Mouse (Mus musculus): ENCODE measurements around the gene Incenp. TPM values are rescaled to one million over a fixed set of nuclear protein-coding genes. Genes with fewer than 3 reads are reported as not detected.

Incenp gene
- polyA plus RNA-seq, 1 experiment = 39.0 TPM

DNA sequence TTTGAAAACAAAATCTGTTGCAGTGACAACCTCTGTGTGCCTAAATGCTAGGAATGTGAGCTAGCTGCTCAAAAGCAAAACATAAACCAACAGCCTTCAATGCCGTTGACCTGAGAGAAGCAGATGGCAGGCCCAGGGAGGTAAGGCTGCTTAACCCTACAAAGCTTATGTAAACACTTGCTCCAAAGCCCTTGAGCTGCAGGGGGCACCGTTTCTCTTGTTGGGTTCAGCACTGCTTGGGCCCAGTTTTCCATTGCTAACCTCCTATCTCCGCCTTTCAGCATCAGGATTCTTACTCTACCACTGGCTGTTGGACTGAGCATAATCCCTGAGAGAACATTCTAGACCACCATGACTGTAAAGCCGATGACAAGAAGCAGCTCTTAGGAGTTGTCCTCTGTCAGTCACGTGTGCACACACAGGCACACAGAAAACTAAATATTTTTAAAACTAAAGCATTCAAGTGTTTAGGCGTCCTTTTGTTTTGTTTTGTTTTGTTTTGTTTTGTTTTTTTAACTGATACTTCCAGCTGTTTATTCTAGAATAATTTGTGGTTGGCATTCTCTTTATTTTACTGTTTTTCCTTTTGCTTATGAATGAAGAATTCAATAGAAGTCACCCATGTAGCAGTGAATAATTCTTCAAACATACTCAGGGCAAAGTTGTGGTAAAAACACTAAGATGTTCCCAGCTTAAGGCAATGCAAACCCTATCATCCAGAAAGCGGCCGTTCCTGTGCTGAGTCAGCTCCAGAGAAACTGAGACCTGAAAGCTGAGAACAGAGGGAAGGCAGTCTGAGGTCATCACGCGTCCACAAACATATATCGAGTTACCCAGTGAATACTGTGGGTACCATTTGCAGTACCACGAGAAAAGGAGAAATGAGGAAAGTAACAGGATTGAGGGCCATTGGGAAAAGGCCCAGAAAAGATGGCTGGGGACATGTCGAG is 21.8 kb upstream of the Incenp start:
- Histone ChIP-seq H3K36me3 (ENCODE audit: control insufficient read depth, insufficient read depth) (no peaks in the 10 kb centered on the region), H3K4me2 (ENCODE audit: low read depth) (peak overlapping the region; percentile 61), H3K27me3 (ENCODE audit: control insufficient read depth, insufficient read depth, insufficient read length) (no peaks in the 10 kb centered on the region), H3K4me3 (no peak overlapping the region), H3K79me2 (ENCODE audit: control insufficient read depth, insufficient read depth) (no peaks in the 10 kb centered on the region), H3ac (ENCODE audit: control insufficient read depth, insufficient read length) (no peak overlapping the region)
- TF ChIP-seq SRF (IDR thresholded peaks at IDR 0.05; ENCODE audit: control insufficient read depth, insufficient read length, low read depth) (no peak), USF1 (IDR thresholded peaks at IDR 0.05; ENCODE audit: low read depth) (peak; percentile 58)

DNA sequence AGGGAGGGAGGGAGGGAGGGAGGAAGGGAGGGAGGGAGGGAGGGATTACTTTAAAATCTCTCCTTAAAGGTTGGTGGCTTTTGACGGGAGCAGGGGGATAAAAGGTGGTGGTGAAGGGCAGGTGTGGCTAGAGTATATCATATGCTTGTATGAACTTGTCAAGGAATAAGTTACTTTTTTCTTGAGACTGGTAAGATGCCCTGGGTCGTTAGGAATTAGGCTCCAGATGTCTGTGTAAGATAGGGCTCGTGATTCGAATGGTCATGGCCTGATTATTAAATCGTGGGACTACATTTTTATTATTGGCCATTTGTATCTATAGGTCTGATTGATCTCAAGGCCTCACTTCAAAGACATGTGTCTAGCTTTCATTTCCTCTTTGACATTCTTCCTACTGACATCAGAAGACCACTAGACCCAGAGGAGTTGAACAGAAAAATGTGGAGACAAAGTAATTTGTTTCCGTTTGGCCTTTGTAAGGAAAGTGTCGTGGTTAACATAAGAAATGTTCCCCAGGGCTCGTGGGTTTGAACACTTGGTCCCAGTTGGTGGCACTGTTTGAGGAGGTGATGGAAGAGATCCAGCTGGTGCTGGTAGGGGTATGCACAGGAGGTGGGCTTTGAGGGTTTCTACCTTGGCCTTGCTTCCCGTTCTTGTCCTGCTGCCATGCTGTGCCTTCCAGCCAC is 19.0 kb upstream of the Incenp start:
- no peak overlapping the region for H3K4me2 ChIP-seq (ENCODE audit: low read depth)
- no peak for TF ChIP-seq REST (IDR thresholded peaks at IDR 0.05; ENCODE audit: insufficient read depth, insufficient read length)
- TF ChIP-seq SRF (IDR thresholded peaks at IDR 0.05; ENCODE audit: control insufficient read depth, insufficient read length, low read depth) = no peak
- H3K79me2 ChIP-seq (ENCODE audit: control insufficient read depth, insufficient read depth) = no peaks in the 10 kb centered on the region
- H3K4me3 ChIP-seq = no peak overlapping the region
- H3K27me3 ChIP-seq (ENCODE audit: control insufficient read depth, insufficient read depth, insufficient read length) = no peaks in the 10 kb centered on the region
- H3K36me3 ChIP-seq (ENCODE audit: control insufficient read depth, insufficient read depth) = no peaks in the 10 kb centered on the region
- H3ac ChIP-seq (ENCODE audit: control insufficient read depth, insufficient read length) = no peak overlapping the region

DNA sequence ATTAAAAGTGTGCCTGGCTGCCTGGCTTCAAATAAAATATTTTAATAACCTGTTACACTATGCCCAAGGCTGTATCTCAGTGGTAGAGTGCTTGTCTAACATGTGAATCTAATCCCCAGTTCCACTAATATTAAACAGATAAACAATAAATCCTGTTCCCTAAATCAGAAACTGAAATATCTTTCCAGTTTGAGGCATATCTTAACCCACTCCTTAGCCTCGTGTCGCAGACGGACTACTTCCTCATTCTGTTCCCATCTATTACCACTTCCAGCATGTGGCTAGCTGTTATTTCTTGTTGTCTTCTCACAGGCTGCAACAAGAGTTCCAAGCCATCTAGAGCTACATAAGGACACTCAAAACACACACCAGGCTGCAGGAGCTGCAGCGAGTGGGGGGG is 18.4 kb upstream of the Incenp start:
- TF ChIP-seq REST (IDR thresholded peaks at IDR 0.05; ENCODE audit: insufficient read depth, insufficient read length) (no peak), TCF12 (IDR thresholded peaks at IDR 0.05; ENCODE audit: insufficient read depth, poor library complexity, severe bottlenecking) (no peak), CEBPB (IDR thresholded peaks at IDR 0.05; ENCODE audit: insufficient read depth, poor library complexity, severe bottlenecking) (no peak)
- Histone ChIP-seq H3K79me2 (ENCODE audit: control insufficient read depth, insufficient read depth) (no peaks in the 10 kb centered on the region), H3K4me3 (no peak overlapping the region), H3K36me3 (ENCODE audit: control insufficient read depth, insufficient read depth) (no peaks in the 10 kb centered on the region), H3K4me2 (ENCODE audit: low read depth) (no peak overlapping the region), H3K27me3 (ENCODE audit: control insufficient read depth, insufficient read depth, insufficient read length) (no peaks in the 10 kb centered on the region), H3ac (ENCODE audit: control insufficient read depth, insufficient read length) (no peak overlapping the region)

DNA sequence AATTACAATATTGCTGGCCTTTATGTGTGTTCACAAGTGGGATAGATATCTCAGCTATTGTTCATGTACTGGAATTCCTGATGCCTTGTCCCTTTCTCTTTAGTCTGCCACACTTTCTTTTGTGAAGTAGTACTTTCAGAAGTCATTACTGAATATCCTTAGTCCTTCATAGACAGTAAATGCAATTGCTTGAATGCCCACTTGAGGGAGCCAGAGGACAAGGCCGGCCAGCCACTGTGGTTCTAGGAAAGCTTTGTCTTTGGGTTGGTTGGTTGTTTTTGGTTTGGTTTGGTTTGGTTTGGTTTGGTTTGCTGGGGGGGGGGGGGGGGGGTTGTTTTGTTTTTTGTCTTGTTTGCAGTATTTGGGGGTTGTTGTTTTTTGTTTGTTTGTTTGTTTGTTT is 16.6 kb upstream of the Incenp start:
- H3ac ChIP-seq (ENCODE audit: control insufficient read depth, insufficient read length) = no peak overlapping the region
- H3K4me2 ChIP-seq (ENCODE audit: low read depth) = no peak overlapping the region
- no peaks in the 10 kb centered on the region for H3K27me3 ChIP-seq (ENCODE audit: control insufficient read depth, insufficient read depth, insufficient read length)
- H3K4me3 ChIP-seq = no peak overlapping the region
- no peaks in the 10 kb centered on the region for H3K36me3 ChIP-seq (ENCODE audit: control insufficient read depth, insufficient read depth)
- TF ChIP-seq USF1 (IDR thresholded peaks at IDR 0.05; ENCODE audit: low read depth) = no peak
- no peak for TF ChIP-seq POLR2A (IDR thresholded peaks at IDR 0.05; ENCODE audit: insufficient read length, low read depth)
- no peak for TF ChIP-seq POLR2AphosphoS2 (IDR thresholded peaks at IDR 0.05; ENCODE audit: insufficient read length, low read depth)
- TF ChIP-seq CEBPB (IDR thresholded peaks at IDR 0.05; ENCODE audit: insufficient read depth, poor library complexity, severe bottlenecking) = no peak
- no peak for TF ChIP-seq E2F4 (IDR thresholded peaks at IDR 0.05; ENCODE audit: insufficient read depth)
- no peak for TF ChIP-seq MYOD1 (IDR thresholded peaks at IDR 0.05; ENCODE audit: control insufficient read depth in 1 of 3, insufficient read length in 2 of 3, low read depth in 2 of 3)
- no peak for TF ChIP-seq REST (IDR thresholded peaks at IDR 0.05; ENCODE audit: insufficient read depth, insufficient read length)
- TF ChIP-seq MAX (IDR thresholded peaks at IDR 0.05; ENCODE audit: low read depth) = no peak
- TF ChIP-seq TCF3 (IDR thresholded peaks at IDR 0.05; ENCODE audit: insufficient read length, low read depth) = no peak
- no peaks in the 10 kb centered on the region for H3K79me2 ChIP-seq (ENCODE audit: control insufficient read depth, insufficient read depth)

DNA sequence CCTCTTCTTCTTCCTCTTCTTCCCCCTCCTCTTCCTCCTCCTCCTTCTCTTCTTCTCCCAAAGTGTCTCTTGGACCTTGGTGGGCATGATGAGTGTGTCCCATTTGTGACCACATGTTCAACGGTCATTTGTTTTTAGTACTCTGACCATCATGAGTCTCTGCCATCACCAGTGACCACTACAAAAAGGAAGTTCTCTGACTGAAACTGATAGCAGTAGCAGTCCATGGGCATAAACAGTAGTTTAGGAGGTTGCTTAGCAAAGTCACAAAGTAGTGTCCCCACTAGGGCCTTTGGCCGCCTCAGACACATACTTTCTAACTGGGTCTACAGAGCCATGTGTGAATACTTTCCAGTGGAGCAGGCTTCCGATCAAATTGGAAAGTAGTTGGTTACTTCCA is 15.0 kb upstream of the Incenp start:
- no peak overlapping the region for H3ac ChIP-seq (ENCODE audit: control insufficient read depth, insufficient read length)
- H3K79me2 ChIP-seq (ENCODE audit: control insufficient read depth, insufficient read depth) = no peaks in the 10 kb centered on the region
- TF ChIP-seq TCF3 (IDR thresholded peaks at IDR 0.05; ENCODE audit: insufficient read length, low read depth) = no peak
- no peak for TF ChIP-seq POLR2A (IDR thresholded peaks at IDR 0.05; ENCODE audit: insufficient read length, low read depth)
- TF ChIP-seq POLR2AphosphoS2 (IDR thresholded peaks at IDR 0.05; ENCODE audit: insufficient read length, low read depth) = no peak
- no peak for TF ChIP-seq MYOD1 (IDR thresholded peaks at IDR 0.05; ENCODE audit: control insufficient read depth in 1 of 3, insufficient read length in 2 of 3, low read depth in 2 of 3)
- TF ChIP-seq USF1 (IDR thresholded peaks at IDR 0.05; ENCODE audit: low read depth) = no peak
- no peak for TF ChIP-seq SRF (IDR thresholded peaks at IDR 0.05; ENCODE audit: control insufficient read depth, insufficient read length, low read depth)
- TF ChIP-seq MAX (IDR thresholded peaks at IDR 0.05; ENCODE audit: low read depth) = no peak
- TF ChIP-seq REST (IDR thresholded peaks at IDR 0.05; ENCODE audit: insufficient read depth, insufficient read length) = no peak
- TF ChIP-seq CEBPB (IDR thresholded peaks at IDR 0.05; ENCODE audit: insufficient read depth, poor library complexity, severe bottlenecking) = no peak
- no peak for TF ChIP-seq TCF12 (IDR thresholded peaks at IDR 0.05; ENCODE audit: insufficient read depth, poor library complexity, severe bottlenecking)
- TF ChIP-seq MYOG (IDR thresholded peaks at IDR 0.05; ENCODE audit: control insufficient read depth in 1 of 3, insufficient read depth in 1 of 3, insufficient read length in 2 of 3, low read depth in 2 of 3) = no peak
- H3K27me3 ChIP-seq (ENCODE audit: control insufficient read depth, insufficient read depth, insufficient read length) = no peaks in the 10 kb centered on the region
- H3K36me3 ChIP-seq (ENCODE audit: control insufficient read depth, insufficient read depth) = no peaks in the 10 kb centered on the region
- no peak overlapping the region for H3K4me2 ChIP-seq (ENCODE audit: low read depth)
- no peak overlapping the region for H3K4me3 ChIP-seq
